Mouse (Mus musculus) C2C12 (cell line): ENCODE data around the gene Slc6a4. TPM values are rescaled to one million over a fixed set of nuclear protein-coding genes. Genes with fewer than 3 reads are reported as not detected.
"Not testable (repeated sequence)": the region's sequence is repeated elsewhere in the genome, so short reads cannot be mapped to it uniquely, and the experiment has no call there.

Experiments used
- H3K27me3 ChIP-seq: one replicate; pipeline ENCODE4 v1.6.1; 2011; ENCODE audit not compliant: control insufficient read depth, insufficient read depth, insufficient read length
- H3K36me3 ChIP-seq: one replicate; pipeline ENCODE4 v1.6.1; 2011; ENCODE audit not compliant: control insufficient read depth, insufficient read depth
- H3K4me3 ChIP-seq: one replicate; pipeline ENCODE4 v1.5.1; 2011; ENCODE audit warnings: mild to moderate bottlenecking, control low read depth; ENCODE audit not compliant: poor library complexity, insufficient read depth, severe bottlenecking
- H3K79me2 ChIP-seq: one replicate; pipeline ENCODE4 v1.6.1; 2011; ENCODE audit not compliant: control insufficient read depth, insufficient read depth
- H3K79me3 ChIP-seq: one replicate; pipeline ENCODE4 v1.6.1; 2011; ENCODE audit warnings: low read depth, control low read depth
- H3ac ChIP-seq: one replicate; pipeline ENCODE3; 2011; ENCODE audit warnings: low read depth; ENCODE audit not compliant: control insufficient read depth, insufficient read length
- CEBPB ChIP-seq: IDR thresholded peaks from one replicate; pipeline ENCODE4 v1.6.1; 2011; ENCODE audit warnings: low read depth, mild to moderate bottlenecking, control low read depth, moderate library complexity
- CTCF ChIP-seq: IDR thresholded peaks from one replicate; pipeline ENCODE4 v1.5.1; 2011; ENCODE audit not compliant: control insufficient read depth, insufficient read depth, insufficient read length
- FOSL1 ChIP-seq: IDR thresholded peaks from one replicate; pipeline ENCODE4 v1.8.0; 2011; ENCODE audit warnings: mild to moderate bottlenecking, low read length; ENCODE audit not compliant: poor library complexity, insufficient read depth, severe bottlenecking
- MAX ChIP-seq: IDR thresholded peaks from one replicate; pipeline ENCODE4 v1.6.1; 2011; ENCODE audit warnings: mild to moderate bottlenecking, control low read depth
- MYOD1 ChIP-seq: IDR thresholded peaks from one replicate; pipeline ENCODE4 v1.6.1; 2011; ENCODE audit warnings: low read depth; ENCODE audit not compliant: control insufficient read depth, insufficient read length
- MYOG ChIP-seq: IDR thresholded peaks from one replicate; pipeline ENCODE4 v1.6.1; 2011; ENCODE audit not compliant: control insufficient read depth, insufficient read length; ENCODE audit errors: extremely low read depth
- USF1 ChIP-seq: IDR thresholded peaks from one replicate; pipeline ENCODE4 v1.6.1; 2011; ENCODE audit warnings: low read depth, mild to moderate bottlenecking, control low read depth, moderate library complexity
- polyA plus RNA-seq: library from polyadenylated mRNA; unstranded; fragments of >200 nt; fragmentation: generic; extraction: Trizol; gene quantifications from one replicate; pipeline ENCODE4 v1.2.1, GENCODE M21; 2012; ENCODE audit warnings: missing spikeins

Slc6a4 gene
- polyA plus RNA-seq, 1 experiment = 0.06 TPM

DNA sequence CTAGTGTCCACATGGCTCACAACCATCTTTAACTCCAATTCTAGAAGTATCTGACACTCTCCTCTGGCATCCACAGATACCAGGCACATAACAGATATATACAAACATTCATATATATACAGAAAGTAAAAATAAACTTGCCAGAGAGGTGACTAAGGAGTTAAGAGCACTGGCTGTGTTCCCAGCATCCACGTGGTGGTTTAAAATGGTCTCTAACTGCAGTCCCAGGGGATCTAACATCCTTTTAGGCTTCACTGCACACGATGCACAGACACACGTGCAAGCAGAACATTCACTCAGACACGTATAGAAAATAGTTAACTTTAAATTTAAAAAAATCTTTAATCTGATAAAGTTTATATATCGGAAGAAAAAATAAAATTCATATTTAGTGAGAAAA is 63.5 kb downstream of the Slc6a4 start:
- H3K36me3 ChIP-seq = peaks cover 13% of the 10 kb centered on the region
- no peaks in the 10 kb centered on the region for H3K27me3 ChIP-seq
- TF ChIP-seq FOSL1 = no peak
- TF ChIP-seq USF1 = peak; percentile 53
- TF ChIP-seq MAX = peak; percentile 96
- H3K79me3 ChIP-seq = peaks cover 52% of the 10 kb centered on the region
- no peak overlapping the region for H3K4me3 ChIP-seq
- no peak overlapping the region for H3ac ChIP-seq
- peaks cover 93% of the 10 kb centered on the region for H3K79me2 ChIP-seq

DNA sequence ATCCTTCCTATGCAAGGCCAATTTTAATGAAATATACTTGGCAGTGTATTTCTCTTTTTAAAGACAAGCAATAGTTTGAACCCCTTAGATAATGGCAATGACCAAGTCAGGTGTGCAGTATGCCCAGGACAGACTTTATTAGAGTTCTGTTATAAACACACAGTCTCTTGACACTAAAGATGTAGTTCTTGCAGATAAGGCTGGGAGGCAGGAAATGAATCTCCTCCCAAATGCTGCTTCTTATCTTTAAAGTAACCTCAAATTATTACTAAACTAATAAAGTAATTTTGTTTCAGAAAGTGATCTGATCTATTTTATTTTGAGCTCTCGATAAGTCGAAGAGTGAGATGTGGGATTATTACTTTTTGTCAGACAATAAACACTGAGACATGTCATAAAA is 65.0 kb downstream of the Slc6a4 start:
- H3K4me3 ChIP-seq = no peak overlapping the region
- H3ac ChIP-seq = no peak overlapping the region
- H3K36me3 ChIP-seq = peaks cover 17% of the 10 kb centered on the region
- H3K79me2 ChIP-seq = peaks cover 93% of the 10 kb centered on the region
- no peak for TF ChIP-seq USF1
- no peak for TF ChIP-seq FOSL1
- TF ChIP-seq CEBPB = no peak
- TF ChIP-seq MYOG = no peak
- TF ChIP-seq MAX = no peak
- TF ChIP-seq CTCF = no peak
- no peak for TF ChIP-seq MYOD1
- H3K79me3 ChIP-seq = peaks cover 60% of the 10 kb centered on the region
- no peaks in the 10 kb centered on the region for H3K27me3 ChIP-seq

DNA sequence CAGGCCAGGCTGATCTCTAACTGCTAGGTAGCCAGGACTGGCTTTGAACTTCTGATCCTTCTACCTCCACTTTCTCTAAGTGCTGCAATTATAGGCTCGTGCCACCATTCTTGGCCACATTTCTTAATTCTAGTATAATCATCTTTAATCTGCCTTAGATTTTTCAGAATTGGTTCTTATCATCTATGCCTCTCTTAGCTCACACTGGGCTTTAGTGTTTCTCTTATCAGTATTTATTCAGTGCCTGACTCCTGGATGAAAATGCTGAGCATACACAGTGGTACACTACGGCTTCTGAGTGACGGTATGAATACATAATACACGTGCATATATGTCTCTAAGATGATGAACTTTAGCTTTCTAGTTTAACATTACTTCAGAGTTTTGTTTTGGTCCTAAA is 70.4 kb downstream of the Slc6a4 start:
- H3K27me3 ChIP-seq = no peaks in the 10 kb centered on the region
- peaks cover 97% of the 10 kb centered on the region for H3K79me2 ChIP-seq
- no peak overlapping the region for H3ac ChIP-seq
- peaks cover 31% of the 10 kb centered on the region for H3K36me3 ChIP-seq
- H3K4me3 ChIP-seq = no peak overlapping the region
- TF ChIP-seq CEBPB = no peak
- TF ChIP-seq MYOD1 = no peak
- no peak for TF ChIP-seq MYOG
- no peak for TF ChIP-seq FOSL1
- H3K79me3 ChIP-seq = peaks cover 55% of the 10 kb centered on the region

DNA sequence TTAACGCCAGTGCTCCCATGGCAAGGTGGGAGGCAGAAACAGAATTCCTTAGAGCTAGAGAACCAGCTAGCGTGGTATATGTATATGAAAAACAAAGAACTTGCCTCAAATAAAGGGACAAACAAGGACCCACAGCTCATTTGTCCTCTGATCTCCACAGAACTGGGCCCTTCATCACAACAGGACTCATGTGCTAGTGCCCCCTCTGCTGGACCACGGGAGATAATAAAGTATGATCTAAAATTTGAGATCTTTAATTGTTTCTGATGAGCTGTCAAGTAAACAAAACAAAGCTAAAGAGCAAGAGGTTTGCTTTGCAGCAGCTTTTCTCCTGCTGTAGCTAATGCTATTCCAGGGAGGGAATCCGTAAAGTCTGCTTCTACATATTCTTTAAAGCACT is 72.3 kb downstream of the Slc6a4 start:
- H3K79me2 ChIP-seq = peaks cover 96% of the 10 kb centered on the region
- H3K36me3 ChIP-seq = peaks cover 48% of the 10 kb centered on the region
- TF ChIP-seq MYOD1 (no peak), MYOG (no peak), CTCF (no peak), FOSL1 (no peak), USF1 (no peak), MAX (no peak), CEBPB (no peak)
- H3K79me3 ChIP-seq = peaks cover 54% of the 10 kb centered on the region
- H3K4me3 ChIP-seq = no peak overlapping the region
- H3K27me3 ChIP-seq = no peaks in the 10 kb centered on the region
- no peak overlapping the region for H3ac ChIP-seq

DNA sequence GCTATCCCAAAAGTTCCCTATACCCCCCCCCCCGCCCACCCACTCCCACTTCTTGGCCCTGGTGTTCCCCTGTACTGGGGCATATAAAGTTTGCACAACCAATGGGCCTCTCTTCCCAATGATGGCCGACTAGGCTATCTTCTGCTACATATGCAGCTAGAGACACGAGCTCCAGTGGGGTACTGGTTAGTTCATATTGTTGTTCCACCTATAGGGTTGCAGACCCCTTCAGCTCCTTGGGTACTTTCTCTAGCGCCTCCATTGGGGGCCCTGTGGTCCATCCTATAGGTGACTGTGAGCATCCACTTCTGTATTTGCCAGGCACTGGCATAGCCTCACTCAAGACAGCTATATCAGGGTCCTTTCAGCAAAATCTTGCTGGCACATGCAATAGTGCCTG is 78.9 kb downstream of the Slc6a4 start:
- H3K79me3 ChIP-seq = peaks cover 26% of the 10 kb centered on the region
- peak overlapping the region; percentile 79 for H3ac ChIP-seq
- peaks cover 28% of the 10 kb centered on the region for H3K36me3 ChIP-seq
- peak overlapping the region; percentile 98 for H3K4me3 ChIP-seq
- H3K79me2 ChIP-seq = peaks cover 59% of the 10 kb centered on the region
- not testable (repeated sequence) for H3K27me3 ChIP-seq

DNA sequence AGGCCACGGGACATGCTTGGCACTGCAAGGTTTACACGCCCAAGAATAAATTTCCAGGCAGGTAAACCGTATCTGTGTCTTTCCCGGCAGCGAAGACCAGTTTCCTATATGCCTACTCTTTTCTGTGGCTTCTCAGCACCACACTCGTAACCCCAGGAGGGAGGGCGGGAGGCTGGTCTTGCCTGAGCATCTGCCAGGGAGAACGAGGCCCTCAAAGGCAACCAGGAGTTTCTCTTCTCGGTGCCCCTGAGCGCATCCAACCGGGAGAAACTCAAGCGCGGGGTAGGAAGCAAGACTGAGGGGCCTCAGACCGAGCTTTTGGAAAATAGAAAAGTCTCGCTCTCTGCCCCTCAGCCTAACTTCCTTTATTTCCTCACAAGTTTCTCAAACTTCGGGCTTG is 79.4 kb downstream of the Slc6a4 start:
- Histone ChIP-seq H3K36me3 (peaks cover 28% of the 10 kb centered on the region), H3ac (peak overlapping the region; percentile 79), H3K27me3 (peaks cover 7% of the 10 kb centered on the region), H3K79me2 (peaks cover 54% of the 10 kb centered on the region), H3K79me3 (peaks cover 22% of the 10 kb centered on the region), H3K4me3 (peak overlapping the region; percentile 98)
- TF ChIP-seq MYOG (no peak), USF1 (no peak), CEBPB (no peak), CTCF (no peak), FOSL1 (no peak), MYOD1 (no peak), MAX (no peak)
